Mouse (Mus musculus): ENCODE measurements around the gene Hsd17b14. TPM values are rescaled to one million over a fixed set of nuclear protein-coding genes. Genes with fewer than 3 reads are reported as not detected.

The Hsd17b14 gene
- polyA plus RNA-seq, 1 experiment: 5.7 TPM

DNA sequence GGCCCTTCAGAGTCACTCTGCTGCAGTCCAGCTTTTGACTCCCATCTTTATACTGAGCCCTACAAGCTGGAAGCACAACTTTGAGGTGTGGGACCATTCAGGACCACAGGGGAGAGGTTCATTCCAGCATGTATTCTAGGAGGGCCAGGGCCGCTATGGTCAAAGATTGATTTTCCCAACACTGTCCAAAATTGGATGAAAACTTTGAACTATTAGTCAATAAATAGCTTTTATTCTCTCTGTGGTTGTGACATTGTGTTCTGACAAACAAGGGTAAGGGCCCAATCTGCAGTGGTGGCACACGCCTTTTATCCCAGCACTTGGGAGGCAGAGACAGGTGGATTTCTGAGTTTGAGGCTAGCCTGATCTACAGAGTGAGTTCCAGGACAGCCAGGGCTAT is 703 bp upstream of the Hsd17b14 start:
- Histone ChIP-seq H3K27ac (ENCODE audit: control insufficient read depth, insufficient read depth, low read depth, low read length, poor library complexity) (no peak overlapping the region), H3K4me1 (ENCODE audit: control insufficient read depth, insufficient read depth, low read length) (no peaks in the 10 kb centered on the region), H3K4me3 (replicated peaks; ENCODE audit: control insufficient read depth, low read depth, low read length) (no peak overlapping the region)
- WGBS: 86% methylated on average over 2 of the region's 2 CpGs
- no peak for TF ChIP-seq CTCF (IDR thresholded peaks at IDR 0.05; ENCODE audit: control insufficient read depth, insufficient read depth, low read length)

DNA sequence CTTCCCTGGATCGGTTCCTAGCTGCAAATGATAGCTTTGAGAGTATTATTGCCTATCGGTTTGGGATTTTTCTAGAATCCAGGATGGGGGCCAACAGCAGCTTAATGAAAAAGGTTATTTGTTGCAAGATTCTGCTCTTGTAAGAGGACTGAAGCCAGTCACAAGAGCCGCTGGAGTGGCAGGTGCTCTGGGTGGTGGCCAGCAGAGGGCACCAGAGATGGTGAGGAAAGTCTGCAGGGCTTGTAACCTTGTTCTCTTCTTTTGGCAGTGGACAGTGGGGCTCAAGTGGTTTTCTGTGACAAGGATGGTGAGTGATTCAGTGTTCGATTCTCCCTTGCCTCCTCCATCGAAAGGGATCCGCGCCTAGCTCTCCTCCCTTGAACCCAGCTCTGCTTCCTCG is 1.1 kb downstream of the Hsd17b14 start:
- Histone ChIP-seq H3K27ac (ENCODE audit: control insufficient read depth, insufficient read depth, low read depth, low read length, poor library complexity) (no peak overlapping the region), H3K4me1 (ENCODE audit: control insufficient read depth, insufficient read depth, low read length) (no peaks in the 10 kb centered on the region; the same call in none of the 2 replicates), H3K4me3 (replicated peaks; ENCODE audit: control insufficient read depth, low read depth, low read length) (no peak overlapping the region)
- TF ChIP-seq CTCF (IDR thresholded peaks at IDR 0.05; ENCODE audit: control insufficient read depth, insufficient read depth, low read length) (peak; percentile 89), POLR2A (IDR thresholded peaks at IDR 0.05; ENCODE audit: borderline replicate concordance, control insufficient read depth, low read depth, low read length) (no peak)
- WGBS: 27% methylated on average over 8 of the region's 8 CpGs

DNA sequence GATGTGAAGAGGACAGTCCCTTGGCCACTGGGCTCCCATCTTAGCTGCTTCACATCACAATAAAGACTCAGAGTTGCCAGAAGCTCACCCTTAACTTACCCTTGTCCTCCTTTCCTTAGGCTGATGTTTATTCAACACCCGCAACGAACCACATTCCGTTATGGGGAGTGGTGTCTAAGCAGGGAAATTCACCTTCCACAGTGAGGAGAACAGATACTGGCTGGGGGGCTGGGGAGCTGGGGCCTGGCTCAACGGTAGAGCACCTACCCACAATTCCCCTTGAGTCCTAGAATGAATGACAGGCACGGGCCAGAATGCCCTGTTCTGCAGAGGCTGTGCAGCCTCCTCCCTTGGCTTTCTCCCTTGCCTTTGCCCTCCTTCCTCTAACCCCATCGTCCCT is 4.2 kb downstream of the Hsd17b14 start:
- Histone ChIP-seq H3K4me3 (replicated peaks; ENCODE audit: control insufficient read depth, low read depth, low read length) (no peak overlapping the region), H3K27ac (ENCODE audit: control insufficient read depth, insufficient read depth, low read depth, low read length, poor library complexity) (no peak overlapping the region), H3K4me1 (ENCODE audit: control insufficient read depth, insufficient read depth, low read length) (no peaks in the 10 kb centered on the region; the same call in none of the 2 replicates)
- WGBS: 41% methylated on average over 6 of the region's 6 CpGs
- TF ChIP-seq POLR2A (IDR thresholded peaks at IDR 0.05; ENCODE audit: borderline replicate concordance, control insufficient read depth, low read depth, low read length) (no peak), CTCF (IDR thresholded peaks at IDR 0.05; ENCODE audit: control insufficient read depth, insufficient read depth, low read length) (no peak)

DNA sequence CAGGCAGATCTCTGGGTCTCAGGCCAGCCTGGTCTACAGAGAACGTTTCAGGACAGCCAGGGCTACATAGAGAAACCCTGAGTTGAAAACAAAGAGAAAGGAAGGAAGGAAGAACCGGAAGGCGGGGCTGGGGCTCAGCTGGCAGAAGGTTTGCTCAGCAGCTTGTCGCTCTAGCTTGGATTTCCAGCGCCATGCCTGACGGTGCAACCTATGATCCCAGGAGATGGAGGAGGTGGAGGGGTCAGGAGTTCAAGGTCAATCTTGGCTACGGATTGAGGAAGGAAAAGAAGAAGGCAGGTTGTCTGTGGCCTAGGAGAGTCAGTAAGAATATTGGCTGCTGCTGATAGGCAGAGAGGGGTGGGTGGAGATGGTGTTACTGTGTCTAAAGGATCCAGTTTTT is 5.5 kb downstream of the Hsd17b14 start:
- Histone ChIP-seq H3K27ac (ENCODE audit: control insufficient read depth, insufficient read depth, low read depth, low read length, poor library complexity) (no peak overlapping the region), H3K4me3 (replicated peaks; ENCODE audit: control insufficient read depth, low read depth, low read length) (no peak overlapping the region), H3K4me1 (ENCODE audit: control insufficient read depth, insufficient read depth, low read length) (no peaks in the 10 kb centered on the region; the same call in none of the 2 replicates)
- 44% methylated on average over 7 of the region's 7 CpGs for WGBS
- TF ChIP-seq POLR2A (IDR thresholded peaks at IDR 0.05; ENCODE audit: borderline replicate concordance, control insufficient read depth, low read depth, low read length): no peak
- TF ChIP-seq CTCF (IDR thresholded peaks at IDR 0.05; ENCODE audit: control insufficient read depth, insufficient read depth, low read length): no peak

- WGBS: 7% methylated on average over 17 of the region's 17 CpGs
- Histone ChIP-seq H3K4me1 (ENCODE audit: control insufficient read depth, insufficient read depth, low read length) (no peaks in the 10 kb centered on the region; the same call in none of the 2 replicates), H3K27ac (ENCODE audit: control insufficient read depth, insufficient read depth, low read depth, low read length, poor library complexity) (no peak overlapping the region), H3K4me3 (replicated peaks; ENCODE audit: control insufficient read depth, low read depth, low read length) (no peak overlapping the region)
- TF ChIP-seq CTCF (IDR thresholded peaks at IDR 0.05; ENCODE audit: control insufficient read depth, insufficient read depth, low read length) (peak; percentile 89), POLR2A (IDR thresholded peaks at IDR 0.05; ENCODE audit: borderline replicate concordance, control insufficient read depth, low read depth, low read length) (no peak)
Observed at GRCm38 (mm10) chr7:45560843-45561623, 6.3 kb downstream of the Hsd17b14 start.

- Histone ChIP-seq H3K4me3 (replicated peaks; ENCODE audit: control insufficient read depth, low read depth, low read length) (no peak overlapping the region), H3K27ac (ENCODE audit: control insufficient read depth, insufficient read depth, low read depth, low read length, poor library complexity) (0 out of 2 replicates have a peak overlapping the region, but pooled peaks have one; percentile 2), H3K4me1 (ENCODE audit: control insufficient read depth, insufficient read depth, low read length) (no peaks in the 10 kb centered on the region; the same call in none of the 2 replicates)
- 24% methylated on average over 12 of the region's 12 CpGs for WGBS
- TF ChIP-seq POLR2A (IDR thresholded peaks at IDR 0.05; ENCODE audit: borderline replicate concordance, control insufficient read depth, low read depth, low read length) (no peak), CTCF (IDR thresholded peaks at IDR 0.05; ENCODE audit: control insufficient read depth, insufficient read depth, low read length) (no peak)
Observed at GRCm38 (mm10) chr7:45561624-45562520, 7.2 kb downstream of the Hsd17b14 start.

GRCm38 (mm10) chr7:45564811-45565210 is 10.1 kb downstream of the Hsd17b14 start:
- peaks cover 2% of the 10 kb centered on the region for H3K4me1 ChIP-seq (ENCODE audit: control insufficient read depth, insufficient read depth, low read length)
- WGBS: 87% methylated on average over 2 of the region's 2 CpGs
- H3K4me3 ChIP-seq (replicated peaks; ENCODE audit: control insufficient read depth, low read depth, low read length): no peak overlapping the region
- TF ChIP-seq CTCF (IDR thresholded peaks at IDR 0.05; ENCODE audit: control insufficient read depth, insufficient read depth, low read length) (no peak), POLR2A (IDR thresholded peaks at IDR 0.05; ENCODE audit: borderline replicate concordance, control insufficient read depth, low read depth, low read length) (no peak)
- no peak overlapping the region for H3K27ac ChIP-seq (ENCODE audit: control insufficient read depth, insufficient read depth, low read depth, low read length, poor library complexity)

- Histone ChIP-seq H3K27ac (ENCODE audit: control insufficient read depth, insufficient read depth, low read depth, low read length, poor library complexity) (no peak overlapping the region), H3K4me1 (ENCODE audit: control insufficient read depth, insufficient read depth, low read length) (peaks cover 3% of the 10 kb centered on the region), H3K4me3 (replicated peaks; ENCODE audit: control insufficient read depth, low read depth, low read length) (no peak overlapping the region)
- TF ChIP-seq CTCF (IDR thresholded peaks at IDR 0.05; ENCODE audit: control insufficient read depth, insufficient read depth, low read length): no peak
- TF ChIP-seq POLR2A (IDR thresholded peaks at IDR 0.05; ENCODE audit: borderline replicate concordance, control insufficient read depth, low read depth, low read length): no peak
- 87% methylated on average over 9 of the region's 9 CpGs for WGBS
Observed at GRCm38 (mm10) chr7:45565446-45565845, 10.8 kb downstream of the Hsd17b14 start.

Data from bone marrow, adult 2 months (tissue).